Mouse (Mus musculus): Measurements from ENCODE around the gene Hoxa1.

GRCm38 (mm10) chr6:52167736-52168161 lies 9.6 kb upstream of the Hoxa1 start:
- TF ChIP-seq CTCF (IDR thresholded peaks at IDR 0.05), result no peak
- no peak for TF ChIP-seq POLR2A (IDR thresholded peaks at IDR 0.05; ENCODE audit: insufficient read depth, low read depth, low read length)
- TF ChIP-seq EP300 (IDR thresholded peaks at IDR 0.05; ENCODE audit: insufficient read depth, low read depth, low read length), result no peak

Measured in heart, adult 2 months (tissue).